ENCODE assay signal across 17 mouse cellular contexts in the genomic region with DNA sequence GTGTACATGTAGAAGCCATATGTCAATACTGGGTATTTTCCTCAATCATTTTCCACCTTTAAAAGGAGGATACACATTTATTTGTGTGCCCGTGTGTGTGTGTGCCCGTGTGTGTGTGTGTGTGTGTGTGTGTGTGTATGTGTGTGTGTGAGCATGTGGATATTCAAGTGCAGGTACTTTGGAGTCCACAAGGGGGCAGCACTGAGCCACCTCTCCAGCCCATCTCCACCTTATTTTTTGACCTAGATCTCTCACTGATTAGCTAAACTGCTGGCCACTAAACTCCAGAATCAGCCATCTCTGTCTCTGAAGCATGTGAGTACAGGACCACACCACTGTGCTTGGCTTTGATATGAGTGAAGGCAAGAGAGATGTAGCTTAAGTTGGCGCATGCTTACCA. TPM values are rescaled to one million over a fixed set of nuclear protein-coding genes. Genes with fewer than 3 reads are reported as not detected.
A peak's percentile ranks its signal among the peaks of the same experiment; 100 is the strongest.
DNase-seq lines count a peak whose midpoint lies in the region; ATAC-seq and TF ChIP-seq lines count a peak whose summit lies in the region.
"Had no signal": no experiment of that assay in that cellular context is flagged by ENCODE, and none has a peak within 500 bp of the region (broad histone marks: within the 10 kb centered on the region; RNA-seq: fewer than 3 reads in every experiment).

No protein-coding gene starts in this region.

- 92% methylated on average over 3 of the region's 3 CpGs for WGBS in heart, postnatal 0 days
- WGBS in lung, adult 2 months: 93% methylated on average over 3 of the region's 3 CpGs

- no peaks in the 10 kb centered on the region for H3K9me3 ChIP-seq in heart, postnatal 0 days (replicated peaks; ENCODE audit: control insufficient read depth, low read length)
- H3K9me3 ChIP-seq in MEL (replicated peaks; ENCODE audit: insufficient read depth, low read length): no peaks in the 10 kb centered on the region
- H3K9me3 ChIP-seq: embryonic facial prominence, embryonic 12.5 days; forebrain, embryonic 10.5 days; lung, embryonic 15.5 days had no signal

- no peak overlapping the region for H3K4me2 ChIP-seq in heart, postnatal 0 days (ENCODE audit: low read depth, low read length)
- H3K4me2 ChIP-seq: embryonic facial prominence, embryonic 12.5 days; lung, embryonic 15.5 days had no signal

- H3K9ac ChIP-seq in heart, postnatal 0 days (replicated peaks; ENCODE audit: low read depth, low read length): no peak overlapping the region
- no peak overlapping the region for H3K9ac ChIP-seq in MEL (ENCODE audit: control insufficient read depth, low read depth, low read length, poor library complexity, severe bottlenecking)
- H3K9ac ChIP-seq: embryonic facial prominence, embryonic 12.5 days; lung, embryonic 15.5 days had no signal

- H3K27me3 ChIP-seq in heart, postnatal 0 days (ENCODE audit: control insufficient read depth, insufficient read depth, low read length): peaks cover 46% of the 10 kb centered on the region
- H3K27me3 ChIP-seq in MEL (ENCODE audit: control insufficient read depth in 1 of 2, insufficient read depth in 2 of 2, low read length in 2 of 2): no peaks in the 10 kb centered on the region
- H3K27me3 ChIP-seq in splenic B cell, adult 2 months (ENCODE audit: control insufficient read depth, insufficient read depth, low read length, poor library complexity, severe bottlenecking): no peaks in the 10 kb centered on the region

- H3K4me1 ChIP-seq in heart, postnatal 0 days (ENCODE audit: control insufficient read depth, insufficient read depth): peaks cover 8% of the 10 kb centered on the region; the same call in 1 of the 2 replicates
- H3K4me1 ChIP-seq in lung, adult 2 months (ENCODE audit: control insufficient read depth, insufficient read depth, low read length): no peaks in the 10 kb centered on the region
- no peaks in the 10 kb centered on the region for H3K4me1 ChIP-seq in MEL (ENCODE audit: control insufficient read depth in 1 of 2, insufficient read depth in 2 of 2, low read length in 2 of 2)

- peak; percentile 11 for TF ChIP-seq CTCF in heart, postnatal 0 days (IDR thresholded peaks at IDR 0.05; ENCODE audit: low read depth)
- peak; percentile 27; the same call in 1 of the 2 replicates for TF ChIP-seq CTCF in lung, adult 2 months (IDR thresholded peaks at IDR 0.05; ENCODE audit: insufficient read depth, low read length)
- peak; percentile 45 to 57 (median 55); a peak in 5 of 6 replicates for TF ChIP-seq CTCF in MEL (IDR thresholded peaks at IDR 0.05 in 2 of 3, conservative IDR thresholded peaks at IDR 0.05 in 1 of 3; ENCODE audit: control insufficient read depth in 1 of 3, insufficient read depth in 1 of 3, low read depth in 2 of 3, low read length in 3 of 3, poor library complexity in 1 of 3, severe bottlenecking in 1 of 3)

- TF ChIP-seq RAD21 in MEL (IDR thresholded peaks at IDR 0.05; ENCODE audit: low read depth, low read length): no peak; the same call in 1 of the 2 replicates

- H3K4me3 ChIP-seq in heart, postnatal 0 days (ENCODE audit: low read depth, low read length): no peak overlapping the region
- H3K4me3 ChIP-seq in lung, adult 2 months (replicated peaks; ENCODE audit: extremely low read depth, low read depth, low read length): no peak overlapping the region
- no peak overlapping the region for H3K4me3 ChIP-seq in MEL (ENCODE audit: control insufficient read depth in 1 of 2, insufficient read depth in 1 of 2, low read depth in 2 of 2, low read length in 2 of 2)
- H3K4me3 ChIP-seq: embryonic facial prominence, embryonic 12.5 days; forebrain, embryonic 10.5 days; lung, embryonic 15.5 days; myocyte had no signal

- ATAC-seq in heart, postnatal 0 days (ENCODE audit: insufficient read depth, low read depth): no peak
- no peak for ATAC-seq in monocyte, adult 5-6 weeks (replicated peaks; ENCODE audit: insufficient number of reproducible peaks, low FRiP score, low TSS enrichment, poor library complexity, severe bottlenecking)

- no peak overlapping the region for H3K27ac ChIP-seq in heart, postnatal 0 days (ENCODE audit: low read depth)
- no peak overlapping the region for H3K27ac ChIP-seq in MEL (ENCODE audit: control insufficient read depth, low read depth, low read length)
- H3K27ac ChIP-seq: embryonic facial prominence, embryonic 12.5 days; forebrain, embryonic 10.5 days; lung, embryonic 15.5 days had no signal

- no peak for TF ChIP-seq EP300 in heart, postnatal 0 days (IDR thresholded peaks at IDR 0.05; ENCODE audit: low read depth)
- TF ChIP-seq EP300 in MEL (IDR thresholded peaks at IDR 0.05; ENCODE audit: low read depth in 1 of 2, low read length in 2 of 2): no peak

- no peaks in the 10 kb centered on the region for H3K79me2 ChIP-seq in MEL (ENCODE audit: control insufficient read depth, insufficient read depth, low read length, poor library complexity)

- no peak for TF ChIP-seq POLR2A in lung, adult 2 months (IDR thresholded peaks at IDR 0.05; ENCODE audit: borderline replicate concordance, extremely low read depth, low read depth, low read length)
- TF ChIP-seq POLR2A in MEL (IDR thresholded peaks at IDR 0.05; ENCODE audit: control insufficient read depth in 1 of 2, insufficient read depth in 1 of 2, low read depth in 1 of 2, low read length in 2 of 2, poor library complexity in 1 of 2): no peak

- H3K36me3 ChIP-seq in heart, postnatal 0 days (replicated peaks; ENCODE audit: control insufficient read depth, insufficient read depth, low read length): peaks cover 2% of the 10 kb centered on the region; the same call in 1 of the 2 replicates
- peaks cover 0 to under 1% of the 10 kb centered on the region in 2 experiments; a peak in 2 of 4 replicates for H3K36me3 ChIP-seq in MEL (ENCODE audit: control insufficient read depth in 1 of 2, insufficient read depth in 2 of 2, low read length in 2 of 2)
- H3K36me3 ChIP-seq in splenic B cell, adult 2 months (ENCODE audit: control insufficient read depth, insufficient read depth, low read length, poor library complexity, severe bottlenecking): no peaks in the 10 kb centered on the region

- intact Hi-C loops in heart, postnatal 10 days (cut with DNase I): loop anchor here (10.0 kb wide), 1 partner anchor 430 kb away; no protein-coding TSS in a partner anchor

- DNase-seq in heart, postnatal 0 days (ENCODE audit: low spot score): no peak
- no peak for DNase-seq in heart, postnatal 10 days
- no peak for DNase-seq in lung, adult 2 months
- no peak for DNase-seq in lung, postnatal 14 days
- no peak for DNase-seq in MEL (ENCODE audit: low read depth, low spot score)
- DNase-seq in splenic B cell, adult 2 months (ENCODE audit: low read depth, low spot score): peak; percentile 35
- DNase-seq: adrenal gland, adult 8-10 months; kidney, postnatal 14 days; left cerebral cortex, postnatal 4 days; right cerebral cortex, postnatal 14 days; thymus, postnatal 14 days had no signal

RNA-seq across cellular contexts. Expression of gene Zfp853, which starts 1.4 kb away (rescaled TPM):
- 3.3 TPM in 1 of 2 replicates, not detected in the other for total RNA-seq in heart, postnatal 0 days (2014; rRNA removed; ENCODE audit: low replicate concordance)
- polyA plus RNA-seq in heart, postnatal 0 days (2015; fragmentation: Nextera tagmentation; extraction: Ambion mirVana): 0.04 TPM in 1 of 2 replicates, not detected in the other
- under 1 TPM; 0.50 to 0.86 TPM for total RNA-seq in heart, postnatal 10 days (2021)
- polyA plus RNA-seq in lung, adult 2 months (2012; rRNA removed): 1.4 and 1.5 TPM in 2 replicates
- total RNA-seq in MEL (2012; rRNA removed): 0.08 TPM in 1 of 2 replicates, not detected in the other
- under 1 TPM in 1 of 2 experiments, not detected in 1; 0.14 TPM for polyA plus RNA-seq in MEL (2012; ENCODE audit: insufficient read depth in 1 of 2, insufficient read length in 2 of 2, low read depth in 1 of 2, low replicate concordance in 2 of 2, missing spikeins in 1 of 2)
- total RNA-seq in monocyte, adult 5-6 weeks (2017): not detected in 3 replicates
- total RNA-seq: megakaryocyte-erythroid progenitor cell, adult 5-6 weeks had no signal
- polyA plus RNA-seq: forebrain, embryonic 10.5 days; lung, embryonic 15.5 days had no signal

RNA-seq across cellular contexts. Expression of gene E130309D02Rik, which starts 20.3 kb away (rescaled TPM):
- 34.3 and 45.3 TPM in 2 replicates for total RNA-seq in heart, postnatal 0 days (2014; rRNA removed; ENCODE audit: low replicate concordance)
- 15.4 and 15.8 TPM in 2 replicates for polyA plus RNA-seq in heart, postnatal 0 days (2015; fragmentation: Nextera tagmentation; extraction: Ambion mirVana)
- total RNA-seq in heart, postnatal 10 days (2021): 10 to 100 TPM; 19.2 to 20.0 TPM
- polyA plus RNA-seq in lung, adult 2 months (2012; rRNA removed): 21.8 and 25.1 TPM in 2 replicates
- 51.4 and 59.3 TPM in 2 replicates for total RNA-seq in MEL (2012; rRNA removed)
- 10 to 100 TPM in 1 of 2 experiments, not detected in 1; 92.4 TPM for polyA plus RNA-seq in MEL (2012; ENCODE audit: insufficient read depth in 1 of 2, insufficient read length in 2 of 2, low read depth in 1 of 2, low replicate concordance in 2 of 2, missing spikeins in 1 of 2)
- 7.4 to 12.5 TPM (median 10.3 TPM) in 3 replicates for total RNA-seq in monocyte, adult 5-6 weeks (2017)

RNA-seq across cellular contexts. Expression of gene Zfp316, which starts 25.0 kb away (rescaled TPM):
- total RNA-seq in heart, postnatal 0 days (2014; rRNA removed; ENCODE audit: low replicate concordance): 7.0 and 8.2 TPM in 2 replicates
- polyA plus RNA-seq in heart, postnatal 0 days (2015; fragmentation: Nextera tagmentation; extraction: Ambion mirVana): 1.2 and 1.3 TPM in 2 replicates
- total RNA-seq in heart, postnatal 10 days (2021): 1 to 10 TPM; 5.0 to 6.3 TPM
- polyA plus RNA-seq in lung, adult 2 months (2012; rRNA removed): 10.1 and 10.4 TPM in 2 replicates
- 3.1 and 4.8 TPM in 2 replicates for total RNA-seq in MEL (2012; rRNA removed)
- 1 to 10 TPM in 1 of 2 experiments, not detected in 1; 4.3 TPM for polyA plus RNA-seq in MEL (2012; ENCODE audit: insufficient read depth in 1 of 2, insufficient read length in 2 of 2, low read depth in 1 of 2, low replicate concordance in 2 of 2, missing spikeins in 1 of 2)
- 1.4 to 2.9 TPM (median 1.9 TPM) in 3 replicates for total RNA-seq in monocyte, adult 5-6 weeks (2017)

RNA-seq across cellular contexts. Expression of gene Zdhhc4, which starts 34.2 kb away (rescaled TPM):
- total RNA-seq in heart, postnatal 0 days (2014; rRNA removed; ENCODE audit: low replicate concordance): 56.0 and 104 TPM in 2 replicates
- 58.5 and 63.3 TPM in 2 replicates for polyA plus RNA-seq in heart, postnatal 0 days (2015; fragmentation: Nextera tagmentation; extraction: Ambion mirVana)
- 10 to 100 TPM; 34.6 to 39.7 TPM for total RNA-seq in heart, postnatal 10 days (2021)
- polyA plus RNA-seq in lung, adult 2 months (2012; rRNA removed): 76.0 and 98.1 TPM in 2 replicates
- total RNA-seq in MEL (2012; rRNA removed): 16.2 and 17.6 TPM in 2 replicates
- polyA plus RNA-seq in MEL (2012; ENCODE audit: insufficient read depth in 1 of 2, insufficient read length in 2 of 2, low read depth in 1 of 2, low replicate concordance in 2 of 2, missing spikeins in 1 of 2): 10 to 100 TPM in 1 of 2 experiments, not detected in 1; 62.1 TPM
- total RNA-seq in monocyte, adult 5-6 weeks (2017): 22.5 to 39.9 TPM (median 33.8 TPM) in 3 replicates

RNA-seq across cellular contexts. Expression of gene Zfp12, which starts 59.9 kb away (rescaled TPM):
- 7.8 and 12.1 TPM in 2 replicates for total RNA-seq in heart, postnatal 0 days (2014; rRNA removed; ENCODE audit: low replicate concordance)
- 3.6 and 4.0 TPM in 2 replicates for polyA plus RNA-seq in heart, postnatal 0 days (2015; fragmentation: Nextera tagmentation; extraction: Ambion mirVana)
- total RNA-seq in heart, postnatal 10 days (2021): 10 to 100 TPM in 1 of 2 experiments, 1 to 10 TPM in 1; 9.6 to 12.4 TPM
- 12.0 and 12.2 TPM in 2 replicates for polyA plus RNA-seq in lung, adult 2 months (2012; rRNA removed)
- total RNA-seq in MEL (2012; rRNA removed): 15.5 and 17.3 TPM in 2 replicates
- polyA plus RNA-seq in MEL (2012; ENCODE audit: insufficient read depth in 1 of 2, insufficient read length in 2 of 2, low read depth in 1 of 2, low replicate concordance in 2 of 2, missing spikeins in 1 of 2): 10 to 100 TPM; 15.2 to 56.3 TPM
- 17.0 to 19.7 TPM (median 17.2 TPM) in 3 replicates for total RNA-seq in monocyte, adult 5-6 weeks (2017)
